Mouse (Mus musculus) kidney, postnatal 36 days (tissue): ENCODE measurements at regions not wholly inside any gene's neighbourhood (a gene's known extent, or its start where the extent isn't known, plus 50 kb on each side); places are given as distances from the start of the nearest gene placed in this dataset.

ENCODE experiments used
- DNase-seq, 2 experiments: peaks; one replicate each; pipeline ENCODE4 v3.0.0; 2021 to 2022; ENCODE audit warnings: mixed read lengths in 2 of 2

- DNase-seq: no peak
Observed at GRCm38 (mm10) chr2:128499575-128500184, 91.3 kb upstream of the Spdye4c start.

- no peak for DNase-seq
Observed at GRCm38 (mm10) chr2:128502676-128503075, 88.3 kb upstream of the Spdye4c start.

GRCm38 (mm10) chr2:128503136-128503935, 87.7 kb upstream of the Spdye4c start:
- DNase-seq: no peak

- DNase-seq: peak; percentile 17 to 21
Observed at GRCm38 (mm10) chr2:128507591-128508243, 83.3 kb upstream of the Spdye4c start.

- DNase-seq: no peak
Observed at GRCm38 (mm10) chr2:128508244-128508605, 82.8 kb upstream of the Spdye4c start.

GRCm38 (mm10) chr2:128511291-128511690, 79.7 kb upstream of the Spdye4c start:
- no peak for DNase-seq

- DNase-seq: no peak
Observed at GRCm38 (mm10) chr2:128512852-128513251, 78.2 kb upstream of the Spdye4c start.

GRCm38 (mm10) chr2:128514463-128515290, 76.3 kb upstream of the Spdye4c start:
- DNase-seq: no peak

- peak in 1 of 2 experiments; percentile 26 for DNase-seq
Observed at GRCm38 (mm10) chr2:128515701-128516100, 75.3 kb upstream of the Spdye4c start.

GRCm38 (mm10) chr2:128516694-128517093, 74.3 kb upstream of the Spdye4c start:
- no peak for DNase-seq

- no peak for DNase-seq
Observed at GRCm38 (mm10) chr2:128518142-128518541, 72.9 kb upstream of the Spdye4c start.

GRCm38 (mm10) chr2:128521701-128522443, 69.1 kb upstream of the Spdye4c start:
- no peak for DNase-seq

GRCm38 (mm10) chr2:128523425-128524108, 67.4 kb upstream of the Spdye4c start:
- no peak for DNase-seq

GRCm38 (mm10) chr2:128526100-128526499, 64.9 kb upstream of the Spdye4c start:
- DNase-seq: no peak

GRCm38 (mm10) chr2:128526883-128527344, 64.1 kb upstream of the Spdye4c start:
- DNase-seq: no peak

GRCm38 (mm10) chr2:128536294-128536693, 54.7 kb upstream of the Spdye4c start:
- DNase-seq: no peak

GRCm38 (mm10) chr2:128537425-128537824, 53.6 kb upstream of the Spdye4c start:
- no peak for DNase-seq

- DNase-seq: no peak
Observed at GRCm38 (mm10) chr2:128538736-128539135, 52.3 kb upstream of the Spdye4c start.
